Mouse (Mus musculus): Measurements from ENCODE around the gene Gm17455.

GRCm38 (mm10) chr10:60445031-60445593 lies 45.6 kb downstream of the Gm17455 start:
- TF ChIP-seq CTCF (IDR thresholded peaks at IDR 0.05; ENCODE audit: low read depth), result no peak
- TF ChIP-seq EP300 (IDR thresholded peaks at IDR 0.05; ENCODE audit: low read depth), result no peak

Measured in liver, embryonic 14.5 days (tissue).